ENCODE assay signal across 21 mouse cellular contexts in genomic region chr12:13843423-13844080, GRCm38 (mm10).
DNase-seq lines count a peak whose midpoint lies in the region; ATAC-seq lines count a peak whose summit lies in the region.
"Had no signal": no experiment of that assay in that cellular context is flagged by ENCODE, and none has a peak within 500 bp of the region (broad histone marks: within the 10 kb centered on the region; RNA-seq: fewer than 3 reads in every experiment).

No protein-coding gene starts in this region.

- 55% methylated on average over 5 of the region's 5 CpGs for WGBS in hindbrain, embryonic 12.5 days
- 33% methylated on average over 5 of the region's 5 CpGs for WGBS in hindbrain, embryonic 14.5 days

- no peaks in the 10 kb centered on the region for H3K27me3 ChIP-seq in hindbrain, embryonic 12.5 days
- no peaks in the 10 kb centered on the region for H3K27me3 ChIP-seq in hindbrain, embryonic 14.5 days (ENCODE audit: control insufficient read depth, insufficient read depth, low read length)
- H3K27me3 ChIP-seq: forebrain, embryonic 15.5 days; heart, embryonic 15.5 days; limb, embryonic 13.5 days; megakaryocyte, embryonic 14.5 days had no signal

- 0 out of 2 replicates have a peak, but pooled peaks cover 3% of the 10 kb centered on the region for H3K4me1 ChIP-seq in hindbrain, embryonic 12.5 days
- H3K4me1 ChIP-seq in hindbrain, embryonic 14.5 days (replicated peaks; ENCODE audit: control insufficient read depth, insufficient read depth, low read length): no peaks in the 10 kb centered on the region
- H3K4me1 ChIP-seq: forebrain, embryonic 15.5 days; megakaryocyte, embryonic 14.5 days had no signal

- no peaks in the 10 kb centered on the region for H3K36me3 ChIP-seq in hindbrain, embryonic 12.5 days
- no peaks in the 10 kb centered on the region for H3K36me3 ChIP-seq in hindbrain, embryonic 14.5 days (replicated peaks; ENCODE audit: control insufficient read depth, insufficient read depth)
- H3K36me3 ChIP-seq: forebrain, embryonic 15.5 days; heart, embryonic 15.5 days; limb, embryonic 13.5 days had no signal

- 0 out of 2 replicates have a peak, but pooled peaks cover 3% of the 10 kb centered on the region for H3K9me3 ChIP-seq in hindbrain, embryonic 12.5 days (replicated peaks)
- no peaks in the 10 kb centered on the region for H3K9me3 ChIP-seq in hindbrain, embryonic 14.5 days (ENCODE audit: control insufficient read depth, low read length)
- H3K9me3 ChIP-seq: heart, embryonic 15.5 days; limb, embryonic 13.5 days; megakaryocyte, embryonic 14.5 days had no signal

- no peak overlapping the region for H3K4me3 ChIP-seq in hindbrain, embryonic 12.5 days
- no peak overlapping the region for H3K4me3 ChIP-seq in hindbrain, embryonic 14.5 days (replicated peaks; ENCODE audit: low read length)
- H3K4me3 ChIP-seq: erythroblast, embryonic 14.5 days; forebrain, embryonic 15.5 days; heart, adult 2 months; heart, embryonic 15.5 days; left cerebral cortex, adult 2 months; limb, embryonic 13.5 days; megakaryocyte, embryonic 14.5 days had no signal

- peak; percentile 71 for ATAC-seq in hindbrain, embryonic 12.5 days (ENCODE audit: low FRiP score)
- ATAC-seq in hindbrain, embryonic 14.5 days (ENCODE audit: low FRiP score): no peak; the same call in 1 of the 2 replicates
- ATAC-seq in cerebellum, adult (ENCODE audit: insufficient number of reproducible peaks, low FRiP score, low TSS enrichment): no peak

- no peak overlapping the region for H3K27ac ChIP-seq in hindbrain, embryonic 12.5 days
- no peak overlapping the region for H3K27ac ChIP-seq in hindbrain, embryonic 14.5 days
- H3K27ac ChIP-seq: forebrain, embryonic 15.5 days; heart, adult 2 months; heart, embryonic 15.5 days; left cerebral cortex, adult 2 months; limb, embryonic 13.5 days had no signal

- no peak overlapping the region for H3K4me2 ChIP-seq in hindbrain, embryonic 12.5 days (replicated peaks)
- H3K4me2 ChIP-seq in hindbrain, embryonic 14.5 days (replicated peaks): no peak overlapping the region
- H3K4me2 ChIP-seq: forebrain, embryonic 15.5 days; heart, embryonic 15.5 days; limb, embryonic 13.5 days had no signal

- no peak for DNase-seq in hindbrain, embryonic 14.5 days (ENCODE audit: low spot score)
- peak; percentile 3 for DNase-seq in urinary bladder, postnatal 14 days (ENCODE audit: low spot score)
- DNase-seq in urinary bladder, postnatal 10 days (ENCODE audit: low spot score): no peak
- peak; percentile 40 for DNase-seq in gonadal fat pad, adult 2 months (ENCODE audit: low read depth)
- DNase-seq in layer of hippocampus, adult 18-20 months (ENCODE audit: low spot score in 2 of 2): no peak
- no peak for DNase-seq in thymus, postnatal 25 days
- DNase-seq: adrenal gland, adult 8-10 months; cerebellum, adult 18-20 months; heart, adult 2 months; kidney, adult 18-20 months; kidney, postnatal 10 days; lung, postnatal 14 days; right cerebral cortex, postnatal 14 days had no signal

- no peak overlapping the region for H3K9ac ChIP-seq in hindbrain, embryonic 12.5 days
- H3K9ac ChIP-seq in hindbrain, embryonic 14.5 days: no peak overlapping the region
- H3K9ac ChIP-seq: forebrain, embryonic 15.5 days; heart, embryonic 15.5 days; limb, embryonic 13.5 days had no signal

Comparison
In these comparisons a context has a peak if more than half of its experiments do, and no peak if none do; other contexts are left out.
1. DNase-seq: peak in urinary bladder, postnatal 14 days (single experiment) and gonadal fat pad, adult 2 months (single experiment); none in hindbrain, embryonic 14.5 days (single experiment), urinary bladder, postnatal 10 days (single experiment), layer of hippocampus, adult 18-20 months (0 of 2) and thymus, postnatal 25 days (single experiment).